Mouse (Mus musculus) adrenal gland (tissue): ENCODE results near the gene Kremen1.

Source experiments
- intact Hi-C: fragments of 180-260 bp; cut with DNase I; formaldehyde crosslinking; loops from one replicate; pipeline ENCODE4 v1.15.1; 2025

Gene Kremen1

GRCm38 (mm10) chr11:5271274-5272065 lies 10.1 kb upstream of the Kremen1 start:
- intact Hi-C loops, result loop anchor here (5.0 kb wide), 1 partner anchor 84 kb away; no protein-coding TSS in a partner anchor

- intact Hi-C loops, result loop anchor here (5.0 kb wide), 1 partner anchor 83 kb away; no protein-coding TSS in a partner anchor
Observed at GRCm38 (mm10) chr11:5269846-5270461, 8.6 kb upstream of the Kremen1 start.

- intact Hi-C loops, result no loop called here
Observed at GRCm38 (mm10) chr11:5265764-5266163, 4.4 kb upstream of the Kremen1 start.

- intact Hi-C loops, result no loop called here
Observed at GRCm38 (mm10) chr11:5263078-5263730, 1.8 kb upstream of the Kremen1 start.

- intact Hi-C loops, result no loop called here
Observed at GRCm38 (mm10) chr11:5260942-5261459, 357 bp downstream of the Kremen1 start.

GRCm38 (mm10) chr11:5259944-5260598 lies 1.3 kb downstream of the Kremen1 start:
- intact Hi-C loops, result no loop called here

GRCm38 (mm10) chr11:5258036-5258435 lies 3.3 kb downstream of the Kremen1 start:
- intact Hi-C loops, result no loop called here

- intact Hi-C loops, result no loop called here
Observed at GRCm38 (mm10) chr11:5257151-5257862, 4.1 kb downstream of the Kremen1 start.

- intact Hi-C loops, result no loop called here
Observed at GRCm38 (mm10) chr11:5255509-5256014, 5.8 kb downstream of the Kremen1 start.

- intact Hi-C loops, result no loop called here
Observed at GRCm38 (mm10) chr11:5254016-5254415, 7.3 kb downstream of the Kremen1 start.

- intact Hi-C loops, result no loop called here
Observed at GRCm38 (mm10) chr11:5253528-5253927, 7.8 kb downstream of the Kremen1 start.

- intact Hi-C loops, result no loop called here
Observed at GRCm38 (mm10) chr11:5252727-5253126, 8.6 kb downstream of the Kremen1 start.

- intact Hi-C loops, result no loop called here
Observed at GRCm38 (mm10) chr11:5251112-5251511, 10.2 kb downstream of the Kremen1 start.

GRCm38 (mm10) chr11:5248200-5248599 lies 13.2 kb downstream of the Kremen1 start:
- intact Hi-C loops, result no loop called here

- intact Hi-C loops, result no loop called here
Observed at GRCm38 (mm10) chr11:5245431-5245830, 15.9 kb downstream of the Kremen1 start.

GRCm38 (mm10) chr11:5244749-5245130 lies 16.6 kb downstream of the Kremen1 start:
- intact Hi-C loops, result no loop called here

- intact Hi-C loops, result no loop called here
Observed at GRCm38 (mm10) chr11:5243812-5244748, 17.3 kb downstream of the Kremen1 start.

- intact Hi-C loops, result no loop called here
Observed at GRCm38 (mm10) chr11:5243208-5243607, 18.1 kb downstream of the Kremen1 start.

GRCm38 (mm10) chr11:5242158-5242557 lies 19.2 kb downstream of the Kremen1 start:
- intact Hi-C loops, result no loop called here
